Mouse (Mus musculus): ENCODE data around the gene Klhl36.

DNA sequence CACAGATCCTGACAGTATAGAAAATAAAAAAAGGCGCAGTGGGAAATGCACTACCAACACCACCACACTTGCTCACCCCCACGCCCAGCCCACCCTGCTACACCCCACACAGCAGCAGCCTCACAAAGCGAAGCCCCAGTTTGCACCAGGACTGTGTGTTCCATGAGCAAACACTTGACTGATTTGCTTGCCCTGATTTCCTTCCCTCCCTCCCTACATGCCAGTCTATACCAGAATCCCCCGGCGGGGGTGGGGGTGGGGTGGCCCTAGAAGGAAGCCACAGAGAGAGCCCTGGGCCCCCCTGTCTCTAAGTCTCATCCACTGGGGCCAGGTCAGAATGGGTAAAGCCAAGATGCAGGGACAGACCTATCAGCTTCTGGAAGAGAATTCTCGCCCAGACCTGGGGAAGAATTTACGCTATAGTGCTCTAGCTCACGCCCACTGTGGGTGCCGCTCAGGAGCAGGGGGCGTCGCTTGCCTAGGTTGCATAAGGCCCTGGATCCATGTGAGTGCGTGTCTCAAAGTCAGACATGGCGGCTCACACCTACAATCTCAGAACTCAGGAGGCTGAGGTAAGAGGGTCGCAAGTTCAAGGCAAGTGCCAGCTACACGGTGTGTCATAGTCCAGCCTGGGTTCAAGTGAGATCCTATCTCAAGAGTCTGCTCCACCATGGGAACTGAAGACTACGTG is 14.7 kb upstream of the Klhl36 start:
- no peak for TF ChIP-seq CTCF (IDR thresholded peaks at IDR 0.05; ENCODE audit: low read depth, low read length)
- TF ChIP-seq POLR2A (IDR thresholded peaks at IDR 0.05; ENCODE audit: extremely low read depth, insufficient read depth, low read length), result no peak

Measured in liver, adult 2 months (tissue).